In genomic region chr7:71412079-71412478, GRCm38 (mm10) we compare ENCODE assay signal across 8 mouse cellular contexts.
DNase-seq lines count a peak whose midpoint lies in the region; ATAC-seq and TF ChIP-seq lines count a peak whose summit lies in the region.

No protein-coding gene starts in this region.

- H3K4me1 ChIP-seq in MEL (ENCODE audit: control insufficient read depth in 1 of 2, insufficient read depth in 2 of 2, low read length in 2 of 2): no peaks in the 10 kb centered on the region
- no peaks in the 10 kb centered on the region for H3K4me1 ChIP-seq in forebrain, postnatal 0 days (ENCODE audit: insufficient read depth)
- no peaks in the 10 kb centered on the region for H3K4me1 ChIP-seq in liver, postnatal 0 days (ENCODE audit: insufficient read depth)
- peaks cover 3% of the 10 kb centered on the region; the same call in 1 of the 2 replicates for H3K4me1 ChIP-seq in olfactory bulb, adult 2 months (ENCODE audit: control insufficient read depth, insufficient read depth, low read length)

- TF ChIP-seq EP300 in MEL (IDR thresholded peaks at IDR 0.05; ENCODE audit: low read depth in 1 of 2, low read length in 2 of 2): no peak
- TF ChIP-seq EP300 in liver, postnatal 0 days (IDR thresholded peaks at IDR 0.05; ENCODE audit: low read depth): no peak

- peak; percentile 85 for ATAC-seq in forebrain, postnatal 0 days
- ATAC-seq in liver, postnatal 0 days: 0 out of 2 replicates have a peak, but pooled peaks have one; percentile 25

- WGBS in forebrain, postnatal 0 days: 1% methylated on average over 12 of the region's 12 CpGs
- 3% methylated on average over 12 of the region's 12 CpGs for WGBS in liver, postnatal 0 days (ENCODE audit: insufficient replicate concordance)
- 1% methylated on average over 12 of the region's 12 CpGs for WGBS in olfactory bulb, adult 2 months

- no peaks in the 10 kb centered on the region for H3K9me3 ChIP-seq in MEL (replicated peaks; ENCODE audit: insufficient read depth, low read length)
- no peaks in the 10 kb centered on the region for H3K9me3 ChIP-seq in forebrain, postnatal 0 days (ENCODE audit: low read length)
- H3K9me3 ChIP-seq in liver, postnatal 0 days (ENCODE audit: low read length): no peaks in the 10 kb centered on the region

- TF ChIP-seq POLR2A in MEL (IDR thresholded peaks at IDR 0.05; ENCODE audit: control insufficient read depth in 1 of 2, insufficient read depth in 1 of 2, low read depth in 1 of 2, low read length in 2 of 2, poor library complexity in 1 of 2): no peak
- no peak for TF ChIP-seq POLR2A in olfactory bulb, adult 2 months (IDR thresholded peaks at IDR 0.05; ENCODE audit: insufficient read depth, low read depth, low read length)

- no peak for DNase-seq in MEL (ENCODE audit: low read depth, low spot score)
- DNase-seq in cerebellum, adult 18-20 months: peak; percentile 40 to 62
- peak; percentile 91 for DNase-seq in forebrain, postnatal 0 days
- DNase-seq in heart, postnatal 36 days: peak; percentile 80 to 85
- peak; percentile 54 to 83 for DNase-seq in layer of hippocampus, adult 18-20 months (ENCODE audit: low spot score in 2 of 2)
- peak; percentile 76 for DNase-seq in liver, postnatal 0 days
- peak; percentile 5 to 7 for DNase-seq in thymus, postnatal 36 days

- H3K4me3 ChIP-seq in MEL (ENCODE audit: control insufficient read depth in 1 of 2, insufficient read depth in 1 of 2, low read depth in 2 of 2, low read length in 2 of 2): no peak overlapping the region
- H3K4me3 ChIP-seq in forebrain, postnatal 0 days (ENCODE audit: low read depth, low read length): peak overlapping the region; percentile 38
- peak overlapping the region; percentile 31 for H3K4me3 ChIP-seq in liver, postnatal 0 days (ENCODE audit: low read depth, low read length)
- H3K4me3 ChIP-seq in olfactory bulb, adult 2 months (ENCODE audit: insufficient read depth, low read depth, low read length): peak overlapping the region; percentile 45

- H3K79me2 ChIP-seq in MEL (ENCODE audit: control insufficient read depth, insufficient read depth, low read length, poor library complexity): no peaks in the 10 kb centered on the region

- H3K4me2 ChIP-seq in forebrain, postnatal 0 days (ENCODE audit: low read depth): peak overlapping the region; percentile 59
- H3K4me2 ChIP-seq in liver, postnatal 0 days (ENCODE audit: low read depth, low read length): peak overlapping the region; percentile 73

- no peak overlapping the region for H3K27ac ChIP-seq in MEL (ENCODE audit: control insufficient read depth, low read depth, low read length)
- no peak overlapping the region for H3K27ac ChIP-seq in forebrain, postnatal 0 days (ENCODE audit: low read depth, low read length)
- no peak overlapping the region for H3K27ac ChIP-seq in liver, postnatal 0 days (ENCODE audit: low read depth)
- no peak overlapping the region for H3K27ac ChIP-seq in olfactory bulb, adult 2 months (ENCODE audit: insufficient read depth, low read depth, low read length)

- no peaks in the 10 kb centered on the region for H3K27me3 ChIP-seq in MEL (ENCODE audit: control insufficient read depth in 1 of 2, insufficient read depth in 2 of 2, low read length in 2 of 2)
- peaks cover 7% of the 10 kb centered on the region; the same call in 1 of the 2 replicates for H3K27me3 ChIP-seq in forebrain, postnatal 0 days (ENCODE audit: insufficient read depth, low read length)
- no peaks in the 10 kb centered on the region for H3K27me3 ChIP-seq in liver, postnatal 0 days (ENCODE audit: insufficient read depth, low read length)

- no peak; the same call in 1 of the 2 replicates for TF ChIP-seq RAD21 in MEL (IDR thresholded peaks at IDR 0.05; ENCODE audit: low read depth, low read length)

- no peak overlapping the region for H3K9ac ChIP-seq in MEL (ENCODE audit: control insufficient read depth, low read depth, low read length, poor library complexity, severe bottlenecking)
- H3K9ac ChIP-seq in forebrain, postnatal 0 days: 0 out of 2 replicates have a peak overlapping the region, but pooled peaks have one; percentile 22
- no peak overlapping the region for H3K9ac ChIP-seq in liver, postnatal 0 days (replicated peaks)

- TF ChIP-seq CTCF in MEL (IDR thresholded peaks at IDR 0.05 in 2 of 3, conservative IDR thresholded peaks at IDR 0.05 in 1 of 3; ENCODE audit: control insufficient read depth in 1 of 3, insufficient read depth in 1 of 3, low read depth in 2 of 3, low read length in 3 of 3, poor library complexity in 1 of 3, severe bottlenecking in 1 of 3): peak in 2 of 3 experiments; percentile 18 to 45; a peak in 3 of 6 replicates
- peak; percentile 93 for TF ChIP-seq CTCF in forebrain, postnatal 0 days (IDR thresholded peaks at IDR 0.05; ENCODE audit: low read depth)
- TF ChIP-seq CTCF in liver, postnatal 0 days (IDR thresholded peaks at IDR 0.05; ENCODE audit: low read depth): peak; percentile 85
- peak; percentile 90 for TF ChIP-seq CTCF in olfactory bulb, adult 2 months (IDR thresholded peaks at IDR 0.05; ENCODE audit: insufficient read depth, low read depth, low read length)

- intact Hi-C loops in heart, postnatal 36 days (cut with DNase I): loop anchor here (1.0 to 10.0 kb wide), 8 partner anchors 170 to 1921 kb away; partner anchors contain the start of gene Nr2f2

- no peaks in the 10 kb centered on the region for H3K36me3 ChIP-seq in MEL (ENCODE audit: control insufficient read depth in 1 of 2, insufficient read depth in 2 of 2, low read length in 2 of 2)
- no peaks in the 10 kb centered on the region for H3K36me3 ChIP-seq in forebrain, postnatal 0 days (ENCODE audit: insufficient read depth)
- no peaks in the 10 kb centered on the region for H3K36me3 ChIP-seq in liver, postnatal 0 days (replicated peaks; ENCODE audit: insufficient read depth, low read length)

TF ChIP-seq in MEL, 35 proteins besides CTCF, POLR2A, EP300 and RAD21:
- TF ChIP-seq MYB (IDR thresholded peaks at IDR 0.05; ENCODE audit: low read depth, low read length) (no peak), USF2 (IDR thresholded peaks at IDR 0.05; ENCODE audit: borderline replicate concordance in 1 of 2, insufficient read depth in 1 of 2, low read depth in 1 of 2, low read length in 2 of 2) (no peak), MAZ (IDR thresholded peaks at IDR 0.05; ENCODE audit: low read depth, low read length) (no peak), NELFE (IDR thresholded peaks at IDR 0.05; ENCODE audit: low read depth, low read length) (no peak), MYC (IDR thresholded peaks at IDR 0.05; ENCODE audit: low read depth, low read length) (no peak), ETS1 (IDR thresholded peaks at IDR 0.05; ENCODE audit: low read depth, low read length) (no peak), ELF1 (IDR thresholded peaks at IDR 0.05; ENCODE audit: low read depth, low read length) (no peak), RCOR1 (IDR thresholded peaks at IDR 0.05; ENCODE audit: low read depth, low read length) (no peak)

Comparison
In these comparisons a context has a peak if more than half of its experiments do, and no peak if none do; other contexts are left out.
1. H3K4me3 ChIP-seq: peak in forebrain, postnatal 0 days (single experiment), liver, postnatal 0 days (single experiment) and olfactory bulb, adult 2 months (single experiment); none in MEL (0 of 2).
2. CTCF ChIP-seq: peak in every context shown above with its lines; median percentile 93 in forebrain, postnatal 0 days; 90 in olfactory bulb, adult 2 months; 85 in liver, postnatal 0 days; 32 in MEL.